In the genomic region with DNA sequence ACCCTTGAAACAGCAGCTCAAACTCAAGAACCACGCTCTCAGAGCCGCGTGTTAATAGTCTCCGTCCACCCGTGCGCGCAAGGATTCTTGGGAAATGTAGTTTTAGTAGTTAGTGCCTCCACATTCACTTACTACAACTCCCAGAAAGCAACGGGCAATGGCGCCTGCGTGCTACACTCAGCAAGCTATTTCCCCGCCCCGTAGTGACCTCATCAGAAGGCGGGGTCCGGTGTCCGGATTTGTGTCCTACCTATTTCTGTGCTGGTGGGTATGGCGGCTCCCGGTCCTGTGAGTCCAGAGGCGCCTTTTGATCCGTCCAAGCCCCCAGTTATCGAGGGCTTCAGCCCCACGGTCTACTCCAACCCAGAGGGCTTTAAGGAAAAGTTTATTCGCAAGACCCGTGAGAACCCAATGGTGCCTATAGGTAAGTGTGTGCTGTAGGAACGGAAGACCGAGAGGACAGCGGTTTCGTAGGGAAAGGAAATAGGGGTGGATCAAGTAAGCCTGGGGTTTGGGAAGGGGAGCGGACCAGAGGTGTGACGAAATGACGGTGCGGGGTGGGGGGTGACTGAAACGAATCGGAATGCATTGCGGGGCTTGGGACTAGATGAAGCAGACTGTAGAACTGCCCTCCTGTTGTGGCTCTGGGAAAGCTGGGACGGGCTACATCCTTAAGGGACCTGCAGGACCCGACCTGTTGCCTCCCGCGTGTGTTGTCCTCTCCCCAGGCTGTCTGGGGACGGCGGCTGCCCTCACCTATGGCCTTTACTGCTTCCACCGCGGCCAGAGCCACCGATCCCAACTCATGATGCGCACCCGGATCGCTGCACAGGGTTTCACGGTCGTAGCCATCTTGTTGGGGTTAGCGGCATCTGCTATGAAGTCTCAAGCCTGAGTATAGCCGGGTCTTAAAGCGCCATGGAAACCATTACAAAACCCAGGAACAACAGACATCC, we compare ENCODE assay signal across 8 mouse cellular contexts. TPM values are rescaled to one million over a fixed set of nuclear protein-coding genes. Genes with fewer than 3 reads are reported as not detected.
DNase-seq lines count a peak whose midpoint lies in the region; ATAC-seq and TF ChIP-seq lines count a peak whose summit lies in the region.

Nop16 (minus strand) TSS at position 95 of the 956 bp plus-strand sequence.
Higd2a (plus strand) TSS at position 212 of the 956 bp plus-strand sequence.

- peak within 1 kb of the TSS; percentile 90 for H3K4me3 ChIP-seq in bone marrow, adult 2 months (replicated peaks; ENCODE audit: control insufficient read depth, low read depth, low read length)
- H3K4me3 ChIP-seq in embryonic facial prominence, embryonic 15.5 days (replicated peaks) = peak within 1 kb of the TSS; percentile 94
- peak within 1 kb of the TSS; percentile 80 for H3K4me3 ChIP-seq in limb, embryonic 14.5 days (replicated peaks; ENCODE audit: low read length)
- H3K4me3 ChIP-seq in midbrain, postnatal 0 days (ENCODE audit: low read depth, low read length) = peak within 1 kb of the TSS; percentile 79

- H3K27ac ChIP-seq in bone marrow, adult 2 months (ENCODE audit: control insufficient read depth, insufficient read depth, low read depth, low read length, poor library complexity) = peak within 1 kb of the TSS; percentile 61
- peak within 1 kb of the TSS; percentile 94 for H3K27ac ChIP-seq in embryonic facial prominence, embryonic 15.5 days (replicated peaks)
- H3K27ac ChIP-seq in limb, embryonic 14.5 days (replicated peaks; ENCODE audit: low read depth, low read length) = peak within 1 kb of the TSS; percentile 91
- H3K27ac ChIP-seq in midbrain, postnatal 0 days (ENCODE audit: low read depth, low read length) = peak within 1 kb of the TSS; percentile 91

- ATAC-seq in embryonic facial prominence, embryonic 15.5 days (ENCODE audit: insufficient number of reproducible peaks, low FRiP score, low TSS enrichment, low read depth) = peak; percentile 97
- peak; percentile 98 for ATAC-seq in limb, embryonic 14.5 days (ENCODE audit: low FRiP score, low read depth)
- ATAC-seq in midbrain, postnatal 0 days (ENCODE audit: low FRiP score) = peak; percentile 96

- TF ChIP-seq POLR2A in bone marrow, adult 2 months (IDR thresholded peaks at IDR 0.05; ENCODE audit: borderline replicate concordance, control insufficient read depth, low read depth, low read length) = peak; percentile 40; the same call in 1 of the 2 replicates
- TF ChIP-seq POLR2A in limb, embryonic 14.5 days (IDR thresholded peaks at IDR 0.05; ENCODE audit: borderline replicate concordance, extremely low read depth, insufficient read depth, insufficient read length) = peak; percentile 34; the same call in 1 of the 2 replicates

- no peaks in the 10 kb centered on the region; the same call in none of the 2 replicates for H3K4me1 ChIP-seq in bone marrow, adult 2 months (ENCODE audit: control insufficient read depth, insufficient read depth, low read length)
- peaks cover 22% of the 10 kb centered on the region for H3K4me1 ChIP-seq in embryonic facial prominence, embryonic 15.5 days
- peaks cover 14% of the 10 kb centered on the region for H3K4me1 ChIP-seq in limb, embryonic 14.5 days (ENCODE audit: control insufficient read depth, insufficient read depth, low read length)
- H3K4me1 ChIP-seq in midbrain, postnatal 0 days (ENCODE audit: insufficient read depth, low read length) = peaks cover 8% of the 10 kb centered on the region

- peak; percentile 99 for DNase-seq in 416B (ENCODE audit: low read depth)
- DNase-seq in heart, adult 8-10 months (ENCODE audit: low spot score) = peak; percentile 99
- DNase-seq in kidney, adult 9 months = peak; percentile 99
- peak; percentile 99 for DNase-seq in limb, embryonic 14.5 days (ENCODE audit: low spot score)
- DNase-seq in midbrain, postnatal 0 days (ENCODE audit: low spot score) = peak; percentile 99
- peak; percentile 87 to 93 for DNase-seq in spleen, postnatal 14 days (ENCODE audit: low spot score in 2 of 2)

- peaks cover 44% of the 10 kb centered on the region for H3K36me3 ChIP-seq in embryonic facial prominence, embryonic 15.5 days
- H3K36me3 ChIP-seq in limb, embryonic 14.5 days (ENCODE audit: control insufficient read depth, insufficient read depth, low read length) = peaks cover 37% of the 10 kb centered on the region
- peaks cover 16% of the 10 kb centered on the region for H3K36me3 ChIP-seq in midbrain, postnatal 0 days (ENCODE audit: insufficient read depth, low read length)

- no peaks in the 10 kb centered on the region for H3K9me3 ChIP-seq in embryonic facial prominence, embryonic 15.5 days (replicated peaks)
- H3K9me3 ChIP-seq in limb, embryonic 14.5 days (ENCODE audit: control insufficient read depth, low read length) = no peaks in the 10 kb centered on the region
- no peaks in the 10 kb centered on the region for H3K9me3 ChIP-seq in midbrain, postnatal 0 days (ENCODE audit: low read length)

- H3K27me3 ChIP-seq in embryonic facial prominence, embryonic 15.5 days = no peaks in the 10 kb centered on the region
- H3K27me3 ChIP-seq in limb, embryonic 14.5 days (ENCODE audit: control insufficient read depth, insufficient read depth, low read length) = no peaks in the 10 kb centered on the region
- H3K27me3 ChIP-seq in midbrain, postnatal 0 days (ENCODE audit: insufficient read depth, low read length) = no peaks in the 10 kb centered on the region

- H3K4me2 ChIP-seq in embryonic facial prominence, embryonic 15.5 days (replicated peaks) = peak within 1 kb of the TSS; percentile 71
- H3K4me2 ChIP-seq in limb, embryonic 14.5 days (replicated peaks; ENCODE audit: low read depth, low read length, severe bottlenecking) = peak within 1 kb of the TSS; percentile 78
- H3K4me2 ChIP-seq in midbrain, postnatal 0 days (ENCODE audit: low read depth, low read length, poor library complexity, severe bottlenecking) = peak within 1 kb of the TSS; percentile 78

- peak within 1 kb of the TSS; percentile 93 for H3K9ac ChIP-seq in embryonic facial prominence, embryonic 15.5 days
- H3K9ac ChIP-seq in limb, embryonic 14.5 days (ENCODE audit: low read depth, low read length, severe bottlenecking) = peak within 1 kb of the TSS; percentile 85
- peak within 1 kb of the TSS; percentile 88 for H3K9ac ChIP-seq in midbrain, postnatal 0 days (replicated peaks; ENCODE audit: low read length, poor library complexity, severe bottlenecking)

- no peak for TF ChIP-seq CTCF in bone marrow, adult 2 months (IDR thresholded peaks at IDR 0.05; ENCODE audit: control insufficient read depth, insufficient read depth, low read length)
- no peak for TF ChIP-seq CTCF in midbrain, postnatal 0 days (IDR thresholded peaks at IDR 0.05)

- under 1% methylated on average over 51 of the region's 51 CpGs for WGBS in bone marrow, adult 2 months
- WGBS in embryonic facial prominence, embryonic 15.5 days = under 1% methylated on average over 51 of the region's 51 CpGs
- under 1% methylated on average over 51 of the region's 51 CpGs for WGBS in limb, embryonic 14.5 days
- whole genome bisulfite sequencing in midbrain, postnatal 0 days = under 1% methylated on average over 51 of the region's 51 CpGs

RNA-seq across cellular contexts. Expression of gene Nop16, which starts in this region (rescaled TPM):
- 9.5 and 16.1 TPM in 2 replicates for polyA plus RNA-seq in bone marrow, adult 2 months (2011; ENCODE audit: insufficient read depth, insufficient read length, low replicate concordance, missing spikeins)
- 88.1 and 90.6 TPM in 2 replicates for polyA plus RNA-seq in embryonic facial prominence, embryonic 15.5 days (2015; fragmentation: Nextera tagmentation; extraction: Ambion mirVana)
- 10 to 100 TPM; 14.5 to 18.3 (median 16.0) TPM for total RNA-seq in heart, adult 8-10 months (2022)
- 38.6 and 61.9 TPM in 2 replicates for polyA plus RNA-seq in limb, embryonic 14.5 days (2012; rRNA removed)
- 53.5 and 53.7 TPM in 2 replicates for polyA plus RNA-seq in limb, embryonic 14.5 days (2014; fragmentation: Nextera tagmentation; extraction: Ambion mirVana)
- total RNA-seq in midbrain, postnatal 0 days (2014; rRNA removed) = 26.7 TPM in 2 replicates
- 53.8 and 54.1 TPM in 2 replicates for polyA plus RNA-seq in midbrain, postnatal 0 days (2015; fragmentation: Nextera tagmentation; extraction: Ambion mirVana)

RNA-seq across cellular contexts. Expression of gene Higd2a, which starts in this region (rescaled TPM):
- polyA plus RNA-seq in bone marrow, adult 2 months (2011; ENCODE audit: insufficient read depth, insufficient read length, low replicate concordance, missing spikeins) = 40.1 and 41.2 TPM in 2 replicates
- polyA plus RNA-seq in embryonic facial prominence, embryonic 15.5 days (2015; fragmentation: Nextera tagmentation; extraction: Ambion mirVana) = 179 and 183 TPM in 2 replicates
- 100 to 1,000 TPM; 178 to 218 (median 190) TPM for total RNA-seq in heart, adult 8-10 months (2022)
- polyA plus RNA-seq in limb, embryonic 14.5 days (2012; rRNA removed) = 116 and 135 TPM in 2 replicates
- 174 and 188 TPM in 2 replicates for polyA plus RNA-seq in limb, embryonic 14.5 days (2014; fragmentation: Nextera tagmentation; extraction: Ambion mirVana)
- 110 and 203 TPM in 2 replicates for total RNA-seq in midbrain, postnatal 0 days (2014; rRNA removed)
- polyA plus RNA-seq in midbrain, postnatal 0 days (2015; fragmentation: Nextera tagmentation; extraction: Ambion mirVana) = 327 and 330 TPM in 2 replicates

Comparison
In these comparisons a context has a peak if more than half of its experiments do, and no peak if none do; other contexts are left out.
1. Peak in every context shown above with its lines: DNase-seq, ATAC-seq, H3K4me3 ChIP-seq and H3K27ac ChIP-seq.